Mouse (Mus musculus): Measurements from ENCODE around the gene Evi5l.

- no peak for TF ChIP-seq CTCF (IDR thresholded peaks at IDR 0.05; ENCODE audit: low read depth, low read length)
- TF ChIP-seq POLR2A (IDR thresholded peaks at IDR 0.05; ENCODE audit: insufficient read depth, low read length), result no peak
Measured at GRCm38 (mm10) chr8:4216296-4216695, 49.9 kb downstream of the Evi5l start.
